Mouse (Mus musculus): ENCODE data around the gene Nthl1.

Gene Nthl1

DNA sequence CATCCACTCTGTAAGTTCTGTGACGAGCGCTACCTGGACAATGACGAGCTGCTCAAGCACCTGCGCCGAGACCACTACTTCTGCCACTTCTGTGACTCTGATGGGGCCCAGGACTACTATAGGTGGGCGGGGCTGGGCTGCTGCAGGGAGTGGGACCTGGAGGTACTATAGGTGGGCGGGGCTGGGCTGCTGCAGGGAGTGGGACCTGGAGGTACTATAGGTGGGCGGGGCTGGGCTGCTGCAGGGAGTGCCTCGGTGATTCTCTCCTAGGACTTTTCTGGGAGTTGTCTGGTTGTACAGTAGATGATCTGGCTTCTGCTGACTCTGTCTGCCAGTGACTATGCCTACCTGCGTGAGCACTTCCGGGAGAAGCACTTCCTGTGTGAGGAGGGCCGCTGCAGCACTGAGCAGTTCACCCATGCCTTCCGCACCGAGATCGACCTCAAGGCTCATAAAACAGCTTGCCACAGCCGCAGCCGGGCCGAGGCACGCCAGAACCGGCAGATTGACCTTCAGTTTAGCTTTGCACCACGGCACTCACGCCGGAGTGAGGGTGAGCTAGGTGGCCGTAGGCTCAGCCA is 45.1 kb downstream of the Nthl1 start:
- DNase-seq (ENCODE audit: low read depth, low spot score): no peak
- no peaks in the 10 kb centered on the region for H3K27me3 ChIP-seq (ENCODE audit: control insufficient read depth, insufficient read depth, low read length, poor library complexity, severe bottlenecking)
- H3K36me3 ChIP-seq (ENCODE audit: control insufficient read depth, insufficient read depth, low read length, poor library complexity, severe bottlenecking): peaks cover 4% of the 10 kb centered on the region

DNA sequence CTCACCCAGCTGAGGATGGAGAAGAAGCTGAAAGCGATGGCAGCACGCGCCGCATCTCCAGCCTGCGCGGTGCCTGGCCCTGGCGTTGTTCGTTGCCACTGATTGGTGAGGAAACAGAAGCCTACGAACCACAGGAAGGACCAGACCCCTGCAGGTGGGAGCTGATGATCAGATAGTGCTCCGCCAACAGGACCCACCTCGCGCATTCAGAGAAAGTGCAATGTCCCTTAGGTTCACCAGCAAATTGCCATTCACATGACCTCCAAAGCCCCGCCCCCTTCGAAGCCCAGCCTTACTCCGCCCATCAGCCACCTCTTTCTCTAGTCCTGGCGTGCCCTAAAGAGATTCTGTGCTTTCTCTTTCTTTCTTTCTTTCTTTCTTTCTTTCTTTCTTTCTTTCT is 54.0 kb downstream of the Nthl1 start:
- no peaks in the 10 kb centered on the region; the same call in 1 of the 2 replicates for H3K27me3 ChIP-seq (ENCODE audit: control insufficient read depth, insufficient read depth, low read length, poor library complexity, severe bottlenecking)
- no peaks in the 10 kb centered on the region; the same call in 1 of the 2 replicates for H3K36me3 ChIP-seq (ENCODE audit: control insufficient read depth, insufficient read depth, low read length, poor library complexity, severe bottlenecking)
- peak; percentile 78 for DNase-seq (ENCODE audit: low read depth, low spot score)

DNA sequence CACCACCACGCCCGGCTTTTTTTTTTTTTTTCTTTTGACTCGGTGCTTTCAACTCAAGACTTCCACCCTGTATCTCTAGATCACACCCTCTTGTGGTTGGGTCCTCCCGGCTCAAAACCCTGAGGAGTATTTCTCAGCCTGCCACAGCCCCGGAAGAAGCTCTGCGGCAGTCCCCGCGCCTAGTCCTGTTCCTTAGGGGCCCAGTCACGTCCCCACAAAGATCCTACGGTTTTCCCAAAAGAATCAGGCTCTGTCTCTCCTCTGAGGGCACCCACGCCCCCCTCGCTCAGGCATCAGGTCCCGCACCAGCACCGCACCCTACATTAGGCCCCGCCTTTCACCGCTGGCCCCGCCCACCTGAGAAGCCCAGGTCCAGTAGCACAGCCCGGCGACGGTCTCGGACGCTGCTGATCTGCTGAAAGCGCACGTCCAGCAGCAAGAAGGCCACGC is 54.7 kb downstream of the Nthl1 start:
- H3K27me3 ChIP-seq (ENCODE audit: control insufficient read depth, insufficient read depth, low read length, poor library complexity, severe bottlenecking): no peaks in the 10 kb centered on the region; the same call in 1 of the 2 replicates
- peak; percentile 68 for DNase-seq (ENCODE audit: low read depth, low spot score)

DNA sequence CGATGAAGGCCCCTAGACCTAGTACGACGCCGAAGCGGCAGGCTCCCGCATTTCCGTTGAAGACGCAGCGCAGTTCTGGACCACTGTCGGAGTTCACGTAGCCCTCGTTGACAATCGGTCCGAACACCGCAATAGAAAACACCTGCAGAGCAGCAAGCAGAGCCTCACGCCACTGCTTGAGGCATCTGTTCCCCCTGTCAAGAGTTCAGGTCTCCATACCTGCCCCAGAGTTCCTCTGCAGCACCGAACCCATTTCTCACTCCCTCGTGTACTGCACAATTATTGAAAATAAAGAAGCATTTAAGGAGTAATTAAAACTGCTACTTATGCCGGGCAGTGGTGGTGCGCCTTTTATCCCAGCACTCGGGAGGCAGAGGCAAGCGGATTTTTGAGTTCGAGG is 55.1 kb downstream of the Nthl1 start:
- H3K27me3 ChIP-seq (ENCODE audit: control insufficient read depth, insufficient read depth, low read length, poor library complexity, severe bottlenecking): no peaks in the 10 kb centered on the region; the same call in 1 of the 2 replicates
- DNase-seq (ENCODE audit: low read depth, low spot score): no peak
- H3K36me3 ChIP-seq (ENCODE audit: control insufficient read depth, insufficient read depth, low read length, poor library complexity, severe bottlenecking): no peaks in the 10 kb centered on the region; the same call in 1 of the 2 replicates

More for the DNA sequence above, 54.7 kb downstream of the Nthl1 start:
- no peaks in the 10 kb centered on the region; the same call in 1 of the 2 replicates for H3K36me3 ChIP-seq (ENCODE audit: control insufficient read depth, insufficient read depth, low read length, poor library complexity, severe bottlenecking)

Data from splenic B cell, adult 2 months (primary cell).